ENCODE assay signal across 8 mouse cellular contexts in genomic region chr15:77150424-77150841, GRCm38 (mm10).
A peak's percentile ranks its signal among the peaks of the same experiment; 100 is the strongest.
DNase-seq lines count a peak whose midpoint lies in the region; ATAC-seq and TF ChIP-seq lines count a peak whose summit lies in the region.

No protein-coding gene starts in this region.

- H3K9ac ChIP-seq in liver, adult 2 months (ENCODE audit: low read depth, low read length), result peak overlapping the region; percentile 42; the same call in 1 of the 2 replicates
- H3K9ac ChIP-seq in midbrain, embryonic 15.5 days, result peak overlapping the region; percentile 78

- DNase-seq in liver, adult 2 months (ENCODE audit: extremely low read depth, low read depth, low spot score), result peak; percentile 67
- DNase-seq in liver, result no peak
- DNase-seq in cerebellum, adult 9-10 months, result peak; percentile 72
- DNase-seq in gastrocnemius, postnatal 10 days, result peak; percentile 31
- DNase-seq in kidney, postnatal 14 days, result peak; percentile 16
- no peak for DNase-seq in spleen, adult 18-20 months
- no peak for DNase-seq in ovary, postnatal 10 days (ENCODE audit: low spot score)

- H3K27ac ChIP-seq in liver, adult 2 months (replicated peaks; ENCODE audit: insufficient read depth, low read depth, low read length), result peak overlapping the region; percentile 49
- H3K27ac ChIP-seq in midbrain, embryonic 15.5 days, result peak overlapping the region; percentile 88

- no peaks in the 10 kb centered on the region for H3K9me3 ChIP-seq in midbrain, embryonic 15.5 days

- peaks cover 17% of the 10 kb centered on the region for H3K79me2 ChIP-seq in liver, adult 2 months (ENCODE audit: control insufficient read depth, insufficient read depth, low read length)

- no peaks in the 10 kb centered on the region for H3K36me3 ChIP-seq in liver, adult 2 months (ENCODE audit: control insufficient read depth, insufficient read depth, low read length)
- H3K36me3 ChIP-seq in midbrain, embryonic 15.5 days (replicated peaks), result no peaks in the 10 kb centered on the region

- no peak for TF ChIP-seq CTCF in liver, adult 2 months (IDR thresholded peaks at IDR 0.05; ENCODE audit: low read depth, low read length)

- no peak for TF ChIP-seq POLR2A in liver, adult 2 months (IDR thresholded peaks at IDR 0.05; ENCODE audit: extremely low read depth, insufficient read depth, low read length)

- peak overlapping the region; percentile 79 for H3K4me2 ChIP-seq in midbrain, embryonic 15.5 days

- WGBS in liver, adult 2 months, result 6% methylated on average over 3 of the region's 3 CpGs
- WGBS in midbrain, embryonic 15.5 days, result 5% methylated on average over 3 of the region's 3 CpGs

- peaks cover 17% of the 10 kb centered on the region for H3K4me1 ChIP-seq in liver, adult 2 months (ENCODE audit: control insufficient read depth, insufficient read depth, low read length)
- peaks cover 56% of the 10 kb centered on the region for H3K4me1 ChIP-seq in midbrain, embryonic 15.5 days

- ATAC-seq in midbrain, embryonic 15.5 days (replicated peaks), result no peak

- H3K27me3 ChIP-seq in liver, adult 2 months (ENCODE audit: control insufficient read depth, insufficient read depth, low read length), result no peaks in the 10 kb centered on the region
- H3K27me3 ChIP-seq in midbrain, embryonic 15.5 days (replicated peaks), result no peaks in the 10 kb centered on the region

- no peak overlapping the region for H3K4me3 ChIP-seq in liver, adult 2 months (ENCODE audit: insufficient read depth, low read depth, low read length)
- peak overlapping the region; percentile 64 for H3K4me3 ChIP-seq in midbrain, embryonic 15.5 days

Comparison
In these comparisons a context has a peak if more than half of its experiments do, and no peak if none do; other contexts are left out.
1. DNase-seq: peak in liver, adult 2 months (single experiment), cerebellum, adult 9-10 months (single experiment), gastrocnemius, postnatal 10 days (single experiment) and kidney, postnatal 14 days (single experiment); none in liver (single experiment), spleen, adult 18-20 months (0 of 2) and ovary, postnatal 10 days (single experiment).